Mouse (Mus musculus) stomach, postnatal 0 days (tissue): ENCODE data around the gene Ddost. TPM values are rescaled to one million over a fixed set of nuclear protein-coding genes. Genes with fewer than 3 reads are reported as not detected.

Experiments used
- ATAC-seq: fragments of 200-750 bp; cut with Nextera tagmentation; 2 replicates; pipeline ENCODE4 v1.8.0; 2017; ENCODE audit not compliant: low FRiP score, low TSS enrichment
- DNase-seq: peaks from one replicate; pipeline ENCODE4 v3.0.0-alpha.2; 2016; ENCODE audit warnings: low spot score
- H3K27ac ChIP-seq: fragments of 300-500 bp; sonication (generic); replicated peaks from 2 replicates; pipeline ENCODE4 v1.5.1; 2014; ENCODE audit warnings: mild to moderate bottlenecking, control low read depth
- H3K27me3 ChIP-seq: fragments of 300-500 bp; sonication (generic); 2 replicates; pipeline ENCODE4 v1.6.1; 2014; ENCODE audit warnings: low read length; ENCODE audit not compliant: control insufficient read depth, insufficient read depth
- H3K36me3 ChIP-seq: fragments of 300-500 bp; sonication (generic); 2 replicates; pipeline ENCODE4 v1.6.1; 2014; ENCODE audit warnings: low read length, mixed read lengths; ENCODE audit not compliant: control insufficient read depth, insufficient read depth
- H3K4me1 ChIP-seq: fragments of 300-500 bp; sonication (generic); replicated peaks from 2 replicates; pipeline ENCODE4 v1.6.1; 2014; ENCODE audit warnings: antibody characterized with exemption; ENCODE audit not compliant: control insufficient read depth, insufficient read depth
- H3K4me2 ChIP-seq: fragments of 300-500 bp; sonication (generic); replicated peaks from 2 replicates; pipeline ENCODE4 v1.6.1; 2014; ENCODE audit warnings: low read depth, mild to moderate bottlenecking, control low read depth, moderate library complexity
- H3K4me3 ChIP-seq: fragments of 300-500 bp; sonication (generic); 2 replicates; pipeline ENCODE4 v1.5.1; 2014; ENCODE audit warnings: low read depth, low read length, control low read depth
- H3K9ac ChIP-seq: fragments of 300-500 bp; sonication (generic); 2 replicates; pipeline ENCODE4 v1.6.1; 2014; ENCODE audit warnings: mild to moderate bottlenecking, low read length, control low read depth, mixed read lengths
- H3K9me3 ChIP-seq: fragments of 300-500 bp; sonication (generic); 2 replicates; pipeline ENCODE4 v1.6.1; 2016; ENCODE audit warnings: low read length; ENCODE audit not compliant: control insufficient read depth
- CTCF ChIP-seq: IDR thresholded peaks from 2 replicates; pipeline ENCODE4 v1.5.1; 2016; ENCODE audit warnings: antibody characterized with exemption, low read depth, mild to moderate bottlenecking, moderate library complexity
- EP300 ChIP-seq: optimal IDR thresholded peaks from 2 replicates; pipeline ENCODE3; 2016; ENCODE audit warnings: antibody characterized with exemption
- WGBS: fragments of 180-500 bp; shearing (Covaris S2); extraction: QIAGEN DNeasy Blood & Tissue Kit; methylation state at CpG from one replicate; pipeline ENCODE4 v1.1.7; 2014; 5-methylcytosine and 5-hydroxymethylcytosine counted together
- polyA plus RNA-seq: library from polyadenylated mRNA; unstranded; fragments of >200 nt; fragmentation: Nextera tagmentation; extraction: Ambion mirVana; gene quantifications from 2 replicates; pipeline ENCODE4 v1.2.1, GENCODE M21; 2015

Gene Ddost
- polyA plus RNA-seq, 1 experiment from 2014 or later = 258 TPM

DNA sequence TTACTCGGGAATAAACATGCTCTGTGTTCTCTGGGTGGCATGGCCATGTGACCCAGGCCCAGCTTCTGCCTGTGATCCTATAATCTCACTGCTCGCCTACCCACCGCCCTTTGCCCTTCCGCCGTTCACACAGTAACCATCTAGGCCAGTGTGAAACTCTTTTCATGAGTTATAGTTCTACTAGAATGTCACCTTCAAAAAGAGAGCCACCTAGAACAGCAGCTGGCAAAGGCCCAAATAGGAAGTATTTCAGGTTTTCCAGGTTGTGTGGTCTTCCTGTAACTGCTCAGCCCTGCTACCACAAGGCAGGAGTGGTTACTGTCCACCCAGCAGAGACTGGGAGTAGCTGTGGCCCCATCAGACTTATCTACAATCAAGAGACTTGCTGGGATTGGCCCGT lies 38.2 kb downstream of the Ddost start:
- H3K4me2 ChIP-seq = no peak overlapping the region
- no peaks in the 10 kb centered on the region for H3K9me3 ChIP-seq
- H3K4me3 ChIP-seq = no peak overlapping the region
- peak; percentile 80 for ATAC-seq
- DNase-seq = peak; percentile 76
- 56% methylated on average over 6 of the region's 6 CpGs for WGBS
- no peaks in the 10 kb centered on the region for H3K27me3 ChIP-seq
- H3K27ac ChIP-seq = peak overlapping the region; percentile 88
- H3K9ac ChIP-seq = no peak overlapping the region
- TF ChIP-seq CTCF = no peak
- no peak for TF ChIP-seq EP300
- H3K36me3 ChIP-seq = no peaks in the 10 kb centered on the region
- no peaks in the 10 kb centered on the region for H3K4me1 ChIP-seq

DNA sequence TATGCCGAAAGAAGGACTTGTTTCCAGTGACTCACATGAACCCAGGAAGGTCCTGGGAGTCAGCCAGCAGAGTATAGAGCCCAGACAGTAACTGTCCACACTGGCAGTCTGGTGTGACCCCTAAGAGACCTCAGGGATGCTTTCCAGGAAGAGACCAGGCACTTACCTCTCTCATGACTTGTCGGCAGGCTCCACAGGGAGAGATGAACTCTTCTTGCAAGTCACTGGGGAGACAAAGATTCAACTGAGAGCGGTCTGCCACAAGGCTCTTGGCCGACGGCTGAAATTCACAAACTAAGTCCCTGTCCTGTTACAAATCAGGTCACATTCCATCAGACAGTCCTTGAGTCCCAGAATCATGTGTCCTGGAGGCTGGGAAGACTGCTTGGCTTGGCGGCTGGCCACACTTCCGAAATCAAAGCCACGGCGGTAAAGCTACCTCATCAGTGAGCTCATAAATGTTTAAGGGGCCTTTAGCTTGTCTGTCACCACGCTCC lies 38.9 kb downstream of the Ddost start:
- Histone ChIP-seq H3K9me3 (no peaks in the 10 kb centered on the region), H3K27ac (peak overlapping the region; percentile 88), H3K36me3 (no peaks in the 10 kb centered on the region), H3K4me3 (no peak overlapping the region), H3K27me3 (no peaks in the 10 kb centered on the region), H3K4me1 (no peaks in the 10 kb centered on the region), H3K4me2 (no peak overlapping the region), H3K9ac (no peak overlapping the region)
- peak; percentile 42 for DNase-seq
- ATAC-seq = peak; percentile 21; the same call in 1 of the 2 replicates
- TF ChIP-seq EP300 = no peak
- no peak for TF ChIP-seq CTCF
- WGBS = 63% methylated on average over 10 of the region's 10 CpGs

DNA sequence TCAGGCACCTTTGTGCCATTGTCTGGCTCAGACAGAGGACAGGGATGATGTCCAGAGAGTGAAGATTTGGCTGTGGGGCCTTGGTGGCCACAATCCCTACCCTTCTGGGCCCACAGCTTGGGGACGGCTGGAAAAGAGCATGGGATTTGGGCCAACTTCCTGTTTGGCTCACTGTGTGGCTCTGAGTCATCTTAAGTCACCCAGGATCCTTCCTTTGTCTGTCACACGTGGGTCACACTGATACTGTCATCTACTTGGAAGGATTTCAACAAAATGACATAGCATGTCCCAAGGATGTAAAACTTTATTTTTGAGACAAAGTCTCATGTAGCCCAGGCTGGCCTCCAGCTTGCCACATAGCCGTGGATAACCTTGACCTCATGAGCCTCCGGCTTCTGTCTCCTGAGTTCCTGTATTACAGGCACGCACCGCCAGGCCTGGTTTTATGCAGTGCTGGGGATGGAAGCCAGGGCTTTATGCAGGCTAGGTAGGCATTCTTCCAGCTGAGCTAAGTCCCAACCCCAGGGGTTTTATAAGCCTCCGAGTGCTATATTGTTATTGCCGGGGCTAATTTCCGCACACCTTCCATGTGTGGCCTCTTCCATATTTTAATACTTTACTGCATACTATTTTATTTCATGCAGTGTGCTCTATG lies 40.5 kb downstream of the Ddost start:
- ATAC-seq (peak; percentile 22; the same call in 1 of the 2 replicates), DNase-seq (no peak)
- Histone ChIP-seq H3K36me3 (no peaks in the 10 kb centered on the region), H3K9ac (no peak overlapping the region), H3K4me3 (no peak overlapping the region), H3K27me3 (no peaks in the 10 kb centered on the region), H3K4me1 (no peaks in the 10 kb centered on the region), H3K27ac (0 out of 2 replicates have a peak overlapping the region, but pooled peaks have one; percentile 40), H3K4me2 (no peak overlapping the region), H3K9me3 (no peaks in the 10 kb centered on the region)
- TF ChIP-seq EP300 (no peak), CTCF (no peak)
- WGBS = 66% methylated on average over 9 of the region's 9 CpGs

DNA sequence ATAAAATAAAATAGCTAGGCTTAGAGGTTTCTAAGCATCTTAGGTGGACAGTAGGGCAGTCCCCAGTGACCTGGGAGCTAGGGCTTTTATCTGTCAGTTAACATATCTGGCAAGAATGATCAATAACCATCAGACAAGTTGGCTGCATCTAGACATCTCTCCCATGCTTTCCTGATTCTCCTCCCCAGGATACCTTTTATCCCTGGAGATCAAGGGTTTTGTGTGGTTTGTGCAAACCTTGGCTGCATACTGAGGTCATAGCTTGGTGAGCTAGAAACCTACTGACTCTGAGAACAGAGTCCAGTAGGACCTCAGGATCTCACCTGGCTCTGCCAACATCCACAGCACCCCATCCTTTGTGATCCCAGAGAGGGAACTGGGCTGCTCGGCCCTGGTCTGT lies 42.8 kb downstream of the Ddost start:
- Histone ChIP-seq H3K9ac (no peak overlapping the region), H3K4me2 (no peak overlapping the region), H3K27ac (no peak overlapping the region), H3K4me1 (no peaks in the 10 kb centered on the region), H3K9me3 (no peaks in the 10 kb centered on the region), H3K27me3 (no peaks in the 10 kb centered on the region), H3K4me3 (no peak overlapping the region), H3K36me3 (no peaks in the 10 kb centered on the region)
- ATAC-seq (no peak), DNase-seq (no peak)
- no peak for TF ChIP-seq CTCF
- WGBS = 71% methylated on average over 1 of the region's 1 CpGs

DNA sequence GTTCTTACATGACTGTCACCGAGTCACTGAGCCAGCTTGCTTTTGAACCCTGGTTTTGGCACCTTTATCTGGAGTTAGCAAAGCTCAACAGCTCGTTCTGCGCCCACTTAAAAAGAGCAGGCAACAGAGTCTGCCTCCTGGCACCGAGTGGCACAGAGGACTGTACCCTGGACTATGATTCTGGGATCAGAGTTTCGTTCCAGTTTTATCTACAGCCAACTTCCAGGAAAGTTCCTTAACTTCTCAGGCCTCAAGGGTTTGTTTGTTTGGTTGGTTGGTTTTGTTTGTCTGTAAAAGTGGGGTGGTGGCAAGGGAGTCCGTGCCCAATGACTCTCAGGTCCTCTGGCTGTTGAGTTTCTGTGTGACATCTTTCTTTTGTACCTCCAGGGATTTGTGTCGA lies 44.2 kb downstream of the Ddost start:
- ATAC-seq = peak; percentile 70

DNA sequence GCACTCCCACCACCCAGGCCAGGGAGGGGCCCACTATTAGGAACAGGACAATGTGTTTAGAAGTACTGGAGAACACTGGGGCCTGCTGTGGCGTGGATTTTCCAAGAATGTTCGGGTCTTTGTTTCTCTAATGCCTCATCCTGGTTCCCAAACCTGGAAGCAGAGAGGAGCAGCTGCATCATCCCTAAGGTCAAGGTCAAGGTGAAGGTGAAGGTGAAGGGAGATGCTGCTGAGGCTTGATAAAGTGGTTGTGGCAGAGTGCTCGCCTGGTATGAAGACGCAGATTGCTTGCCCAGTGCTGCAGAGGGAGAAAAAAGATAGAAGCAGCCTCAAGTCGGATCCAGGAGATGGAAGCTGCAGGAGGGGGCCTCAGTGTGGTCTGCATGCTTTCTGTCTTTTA lies 47.3 kb downstream of the Ddost start:
- TF ChIP-seq CTCF (no peak), EP300 (no peak)
- no peaks in the 10 kb centered on the region for H3K27me3 ChIP-seq
- ATAC-seq = no peak
- no peaks in the 10 kb centered on the region for H3K9me3 ChIP-seq
- H3K27ac ChIP-seq = no peak overlapping the region
- no peak overlapping the region for H3K4me2 ChIP-seq
- H3K4me3 ChIP-seq = no peak overlapping the region
- no peaks in the 10 kb centered on the region for H3K36me3 ChIP-seq
- 85% methylated on average over 5 of the region's 5 CpGs for WGBS
- H3K4me1 ChIP-seq = no peaks in the 10 kb centered on the region
- DNase-seq = no peak
- H3K9ac ChIP-seq = no peak overlapping the region

More for the DNA sequence above, 44.2 kb downstream of the Ddost start:
- Histone ChIP-seq H3K27me3 (no peaks in the 10 kb centered on the region), H3K4me3 (no peak overlapping the region), H3K9me3 (no peaks in the 10 kb centered on the region), H3K4me2 (no peak overlapping the region), H3K4me1 (no peaks in the 10 kb centered on the region), H3K36me3 (no peaks in the 10 kb centered on the region), H3K27ac (peak overlapping the region; percentile 70), H3K9ac (no peak overlapping the region)
- DNase-seq = peak; percentile 56
- TF ChIP-seq EP300 = no peak
- no peak for TF ChIP-seq CTCF
- 60% methylated on average over 7 of the region's 7 CpGs for WGBS
